Mouse (Mus musculus): Measurements from ENCODE around the gene Cpeb2.

The Cpeb2 gene

DNA sequence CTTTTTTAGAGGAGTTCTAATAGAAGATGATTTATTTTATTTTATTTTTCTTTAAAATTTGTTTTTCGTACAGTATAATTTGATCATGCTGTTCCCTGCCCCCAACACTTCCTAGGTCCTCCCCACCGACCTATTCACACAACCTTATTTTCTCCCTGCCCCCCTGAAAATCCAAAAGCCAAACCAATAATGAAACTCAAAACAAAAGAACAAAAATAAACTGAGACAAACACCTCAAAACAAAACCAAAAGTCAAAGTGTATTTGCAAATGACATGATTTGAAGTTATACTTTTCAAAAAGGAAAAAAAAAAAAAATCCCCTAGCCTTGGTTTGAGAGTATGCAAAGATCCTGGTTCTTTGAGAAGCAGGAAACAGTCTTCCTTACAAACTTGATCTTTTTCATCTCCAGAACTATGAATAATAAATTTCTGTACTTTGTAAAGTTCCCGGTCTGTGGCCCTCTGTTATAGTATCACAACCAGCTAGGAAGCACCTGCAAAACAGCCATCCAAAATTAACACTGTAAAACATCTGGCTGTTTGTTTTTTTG, 91.4 kb downstream of the Cpeb2 start:
- DNase-seq (ENCODE audit: low read depth, low spot score): no peak

- no peak for DNase-seq (ENCODE audit: low read depth, low spot score)
These were observed 92.6 kb downstream of the Cpeb2 start for GRCm38 (mm10) chr5:43325561-43325960.

- DNase-seq (ENCODE audit: low read depth, low spot score): peak; percentile 53
These were observed 95.6 kb downstream of the Cpeb2 start for GRCm38 (mm10) chr5:43328579-43328978.

GRCm38 (mm10) chr5:43330260-43330659, 97.3 kb downstream of the Cpeb2 start:
- DNase-seq (ENCODE audit: low read depth, low spot score): no peak

DNA sequence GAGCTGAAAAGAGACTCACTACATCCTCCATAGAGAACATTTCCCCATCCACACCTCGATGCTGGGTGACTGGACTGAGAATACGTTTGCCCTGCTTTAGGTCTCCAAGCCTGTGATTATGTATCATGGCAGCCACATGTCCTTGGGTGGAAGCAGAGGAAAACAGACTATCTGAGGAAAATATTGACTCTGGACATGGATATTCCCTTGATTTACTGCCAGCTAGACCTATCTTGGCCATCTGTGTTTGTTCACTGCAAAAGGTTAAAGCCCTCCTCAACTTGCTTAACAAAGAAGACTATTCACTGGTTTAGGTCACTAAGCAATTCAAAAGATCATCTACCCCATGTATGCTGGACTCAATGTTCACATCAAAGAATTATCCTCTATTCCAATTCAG, 101.5 kb downstream of the Cpeb2 start:
- no peak for DNase-seq (ENCODE audit: low read depth, low spot score)

DNA sequence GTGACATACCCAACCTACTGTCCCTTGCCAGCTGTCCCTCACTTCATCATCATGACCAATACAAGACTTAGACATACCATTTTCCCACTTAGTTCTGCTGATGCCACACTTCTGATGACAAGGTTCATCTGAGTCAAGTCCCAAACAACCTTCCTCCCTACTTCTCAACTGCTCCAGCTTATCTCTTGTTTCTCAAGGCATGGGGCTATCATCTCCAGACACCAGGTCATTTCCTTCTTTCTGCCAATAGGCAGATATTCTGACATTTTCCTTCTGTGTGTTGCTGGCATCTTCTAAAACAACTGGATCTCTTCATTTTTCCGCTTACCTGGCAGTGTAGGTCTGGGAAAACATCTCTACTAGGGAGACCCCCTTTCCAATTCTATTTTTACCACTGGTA, 104.2 kb downstream of the Cpeb2 start:
- no peak for DNase-seq (ENCODE audit: low read depth, low spot score)

GRCm38 (mm10) chr5:43338771-43339475, 106.0 kb downstream of the Cpeb2 start:
- DNase-seq (ENCODE audit: low read depth, low spot score): no peak
